Mouse (Mus musculus) embryonic facial prominence, embryonic 14.5 days (tissue): ENCODE results near the gene Ncaph2. TPM values are rescaled to one million over a fixed set of nuclear protein-coding genes. Genes with fewer than 3 reads are reported as not detected.
A peak's percentile ranks its signal among the peaks of the same experiment; 100 is the strongest.

Experiments
- ATAC-seq: fragments of 200-750 bp; cut with Nextera tagmentation; 2 replicates; pipeline ENCODE4 v1.8.0; 2017; ENCODE audit warnings: low read depth, moderate number of reproducible peaks, moderate TSS enrichment
- DNase-seq: peaks from one replicate; pipeline ENCODE4 v3.0.0-alpha.2; 2015; ENCODE audit warnings: low spot score
- H3K27ac ChIP-seq: fragments of 300-500 bp; sonication (generic); replicated peaks from 2 replicates; pipeline ENCODE4 v1.5.1; 2014; ENCODE audit warnings: low read depth, mild to moderate bottlenecking, low read length, moderate library complexity
- H3K27me3 ChIP-seq: fragments of 300-500 bp; sonication (generic); replicated peaks from 2 replicates; pipeline ENCODE4 v1.6.1; 2014; ENCODE audit warnings: low read length; ENCODE audit not compliant: control insufficient read depth, insufficient read depth
- H3K36me3 ChIP-seq: fragments of 300-500 bp; sonication (generic); 2 replicates; pipeline ENCODE4 v1.6.1; 2014; ENCODE audit warnings: low read length, mixed read lengths; ENCODE audit not compliant: control insufficient read depth, insufficient read depth
- H3K4me1 ChIP-seq: fragments of 300-500 bp; sonication (generic); 2 replicates; pipeline ENCODE4 v1.6.1; 2014; ENCODE audit warnings: antibody characterized with exemption, low read length; ENCODE audit not compliant: control insufficient read depth, insufficient read depth
- H3K4me2 ChIP-seq: fragments of 300-500 bp; sonication (generic); 2 replicates; pipeline ENCODE4 v1.6.1; 2014; ENCODE audit warnings: low read depth, mild to moderate bottlenecking, low read length, moderate library complexity, mixed read lengths
- H3K4me3 ChIP-seq: fragments of 300-500 bp; sonication (generic); 2 replicates; pipeline ENCODE4 v1.5.1; 2014; ENCODE audit warnings: low read depth, mild to moderate bottlenecking, low read length
- H3K9ac ChIP-seq: fragments of 300-500 bp; sonication (generic); 2 replicates; pipeline ENCODE4 v1.6.1; 2014; ENCODE audit warnings: low read depth, mild to moderate bottlenecking, low read length, moderate library complexity, mixed read lengths
- H3K9me3 ChIP-seq: fragments of 300-500 bp; sonication (generic); 2 replicates; pipeline ENCODE4 v1.6.1; 2016; ENCODE audit warnings: low read length; ENCODE audit not compliant: control insufficient read depth
- WGBS: fragments of 180-500 bp; shearing (Covaris S2); extraction: QIAGEN DNeasy Blood & Tissue Kit; methylation state at CpG from one replicate; pipeline ENCODE4 v1.1.7; 2014; 5-methylcytosine and 5-hydroxymethylcytosine counted together
- polyA plus RNA-seq: library from polyadenylated mRNA; unstranded; fragments of >200 nt; fragmentation: Nextera tagmentation; extraction: Ambion mirVana; gene quantifications from 2 replicates; pipeline ENCODE4 v1.2.1, GENCODE M21; 2014

Gene Ncaph2
- polyA plus RNA-seq, 1 experiment from 2014 or later, result 139 TPM

- under 1% methylated on average over 26 of the region's 37 CpGs for WGBS
- Histone ChIP-seq H3K4me3 (peak within 1 kb of the TSS; percentile 89), H3K4me1 (peaks cover 15% of the 10 kb centered on the region), H3K27ac (no peak within 1 kb of the TSS; the same call in 1 of the 2 replicates), H3K9me3 (no peaks in the 10 kb centered on the region), H3K27me3 (no peaks in the 10 kb centered on the region), H3K9ac (peak within 1 kb of the TSS; percentile 82), H3K4me2 (peak within 1 kb of the TSS; percentile 93), H3K36me3 (no peaks in the 10 kb centered on the region)
- ATAC-seq (peak; percentile 100), DNase-seq (peak; percentile 99)
Measured at GRCm38 (mm10) chr15:89315190-89315731, 40.3 kb upstream of the Ncaph2 start, which contains the start of gene Sbf1. Sbf1 (minus strand) TSS chr15:89315311.

GRCm38 (mm10) chr15:89316146-89316545, 39.4 kb upstream of the Ncaph2 start:
- Histone ChIP-seq H3K27me3 (no peaks in the 10 kb centered on the region), H3K4me2 (peak overlapping the region; percentile 93; the same call in 1 of the 2 replicates), H3K9ac (no peak overlapping the region), H3K36me3 (no peaks in the 10 kb centered on the region), H3K4me3 (no peak overlapping the region), H3K4me1 (peaks cover 15% of the 10 kb centered on the region), H3K9me3 (no peaks in the 10 kb centered on the region), H3K27ac (no peak overlapping the region)
- 68% methylated on average over 11 of the region's 11 CpGs for WGBS
- no peak for DNase-seq
- ATAC-seq, result no peak

GRCm38 (mm10) chr15:89321264-89321663, 34.3 kb upstream of the Ncaph2 start:
- Histone ChIP-seq H3K27ac (no peak overlapping the region), H3K4me1 (peaks cover 8% of the 10 kb centered on the region; the same call in 1 of the 2 replicates), H3K36me3 (no peaks in the 10 kb centered on the region), H3K9ac (no peak overlapping the region), H3K4me2 (no peak overlapping the region), H3K27me3 (peaks cover 7% of the 10 kb centered on the region), H3K4me3 (no peak overlapping the region), H3K9me3 (no peaks in the 10 kb centered on the region)
- WGBS, result 80% methylated on average over 8 of the region's 8 CpGs
- DNase-seq, result no peak
- no peak for ATAC-seq

- no peak for ATAC-seq
- no peak within 1 kb of the TSS for H3K9ac ChIP-seq
Measured at GRCm38 (mm10) chr15:89322670-89323522, 32.6 kb upstream of the Ncaph2 start, which contains the start of gene Adm2. Adm2 (plus strand) TSS chr15:89322720.

GRCm38 (mm10) chr15:89323656-89324055, 31.9 kb upstream of the Ncaph2 start:
- 91% methylated on average over 4 of the region's 4 CpGs for WGBS
- DNase-seq, result no peak

More at GRCm38 (mm10) chr15:89322670-89323522, 32.6 kb upstream of the Ncaph2 start, which contains the start of gene Adm2:
- H3K36me3 ChIP-seq, result no peaks in the 10 kb centered on the region
- no peak within 1 kb of the TSS for H3K27ac ChIP-seq
- peak within 1 kb of the TSS; percentile 50 for H3K4me2 ChIP-seq
- H3K4me1 ChIP-seq, result peaks cover 8% of the 10 kb centered on the region; the same call in 1 of the 2 replicates
- peaks cover 7% of the 10 kb centered on the region for H3K27me3 ChIP-seq
- no peak for DNase-seq
- WGBS, result 11% methylated on average over 24 of the region's 26 CpGs
- H3K9me3 ChIP-seq, result no peaks in the 10 kb centered on the region
- peak within 1 kb of the TSS; percentile 23 for H3K4me3 ChIP-seq

GRCm38 (mm10) chr15:89326441-89326840, 29.1 kb upstream of the Ncaph2 start:
- Histone ChIP-seq H3K4me2 (no peak overlapping the region), H3K27ac (no peak overlapping the region), H3K27me3 (peaks cover 7% of the 10 kb centered on the region), H3K36me3 (no peaks in the 10 kb centered on the region), H3K4me3 (no peak overlapping the region), H3K9me3 (no peaks in the 10 kb centered on the region), H3K4me1 (peaks cover 8% of the 10 kb centered on the region; the same call in 1 of the 2 replicates), H3K9ac (no peak overlapping the region)
- ATAC-seq, result no peak
- DNase-seq, result no peak
- 56% methylated on average over 3 of the region's 5 CpGs for WGBS

More at GRCm38 (mm10) chr15:89323656-89324055, 31.9 kb upstream of the Ncaph2 start:
- Histone ChIP-seq H3K4me2 (no peak overlapping the region), H3K9ac (no peak overlapping the region), H3K36me3 (no peaks in the 10 kb centered on the region), H3K27ac (no peak overlapping the region), H3K4me1 (peaks cover 8% of the 10 kb centered on the region; the same call in 1 of the 2 replicates), H3K27me3 (peaks cover 7% of the 10 kb centered on the region), H3K4me3 (no peak overlapping the region), H3K9me3 (no peaks in the 10 kb centered on the region)
- no peak for ATAC-seq

GRCm38 (mm10) chr15:89334271-89334670, 21.2 kb upstream of the Ncaph2 start, which contains the start of gene Miox:
Miox (plus strand) TSS chr15:89334398.
- H3K4me1 ChIP-seq, result no peaks in the 10 kb centered on the region
- no peak within 1 kb of the TSS for H3K9ac ChIP-seq
- H3K27me3 ChIP-seq, result no peaks in the 10 kb centered on the region

GRCm38 (mm10) chr15:89334774-89335537, 20.6 kb upstream of the Ncaph2 start:
- Histone ChIP-seq H3K27ac (no peak overlapping the region), H3K9me3 (no peaks in the 10 kb centered on the region)
- WGBS, result 79% methylated on average over 17 of the region's 17 CpGs

More at GRCm38 (mm10) chr15:89334271-89334670, 21.2 kb upstream of the Ncaph2 start, which contains the start of gene Miox:
- no peak for ATAC-seq
- no peaks in the 10 kb centered on the region for H3K9me3 ChIP-seq
- WGBS, result 83% methylated on average over 7 of the region's 7 CpGs
- no peaks in the 10 kb centered on the region for H3K36me3 ChIP-seq
- no peak within 1 kb of the TSS for H3K27ac ChIP-seq
- H3K4me2 ChIP-seq, result no peak within 1 kb of the TSS
- H3K4me3 ChIP-seq, result no peak within 1 kb of the TSS
- DNase-seq, result no peak

More at GRCm38 (mm10) chr15:89334774-89335537, 20.6 kb upstream of the Ncaph2 start:
- no peak for ATAC-seq
- no peak for DNase-seq
- Histone ChIP-seq H3K4me3 (no peak overlapping the region), H3K4me1 (no peaks in the 10 kb centered on the region), H3K4me2 (no peak overlapping the region), H3K36me3 (no peaks in the 10 kb centered on the region), H3K9ac (no peak overlapping the region), H3K27me3 (no peaks in the 10 kb centered on the region)
